Mouse (Mus musculus) limb, embryonic 13.5 days (tissue): ENCODE measurements around the gene Lypla2. TPM values are rescaled to one million over a fixed set of nuclear protein-coding genes. Genes with fewer than 3 reads are reported as not detected.

ENCODE experiments used
- ATAC-seq: fragments of 200-750 bp; cut with Nextera tagmentation; 2 replicates; pipeline ENCODE4 v1.8.0; 2017; ENCODE audit warnings: low read depth, moderate number of reproducible peaks, moderate TSS enrichment; ENCODE audit not compliant: low FRiP score
- H3K27ac ChIP-seq: fragments of 300-500 bp; sonication (generic); 2 replicates; pipeline ENCODE4 v1.5.1; 2015; ENCODE audit warnings: inconsistent platforms, mild to moderate bottlenecking, moderate library complexity
- H3K27me3 ChIP-seq: fragments of 300-500 bp; sonication (generic); 2 replicates; pipeline ENCODE4 v1.6.1; 2015; ENCODE audit warnings: mild to moderate bottlenecking, inconsistent platforms
- H3K36me3 ChIP-seq: fragments of 300-500 bp; sonication (generic); 2 replicates; pipeline ENCODE4 v1.6.1; 2015; ENCODE audit warnings: inconsistent platforms, mild to moderate bottlenecking, moderate library complexity
- H3K4me1 ChIP-seq: fragments of 300-500 bp; sonication (generic); 2 replicates; pipeline ENCODE4 v1.6.1; 2015; ENCODE audit warnings: inconsistent platforms
- H3K4me2 ChIP-seq: fragments of 300-500 bp; sonication (generic); replicated peaks from 2 replicates; pipeline ENCODE4 v1.6.1; 2015; ENCODE audit warnings: inconsistent platforms, mild to moderate bottlenecking, moderate library complexity
- H3K4me3 ChIP-seq: fragments of 300-500 bp; sonication (generic); 2 replicates; pipeline ENCODE4 v1.5.1; 2015; ENCODE audit warnings: moderate library complexity, mild to moderate bottlenecking, inconsistent platforms
- H3K9ac ChIP-seq: fragments of 300-500 bp; sonication (generic); 2 replicates; pipeline ENCODE4 v1.6.1; 2015; ENCODE audit warnings: mild to moderate bottlenecking, inconsistent platforms
- H3K9me3 ChIP-seq: fragments of 300-500 bp; sonication (generic); 2 replicates; pipeline ENCODE4 v1.6.1; 2016; ENCODE audit warnings: inconsistent platforms
- WGBS: fragments of 180-500 bp; shearing (Covaris S2); methylation state at CpG from one replicate; pipeline ENCODE4 v1.1.7; 2015; 5-methylcytosine and 5-hydroxymethylcytosine counted together
- polyA plus RNA-seq: library from polyadenylated mRNA; unstranded; fragments of >200 nt; fragmentation: Nextera tagmentation; extraction: Ambion mirVana; gene quantifications from 2 replicates; pipeline ENCODE4 v1.2.1, GENCODE M21; 2015

Gene Lypla2
- polyA plus RNA-seq, 1 experiment from 2014 or later, result 121 TPM

GRCm38 (mm10) chr4:135955886-135956285, 16.5 kb downstream of the Lypla2 start:
- H3K4me3 ChIP-seq, result no peak overlapping the region
- no peak for ATAC-seq
- H3K9me3 ChIP-seq, result 0 out of 2 replicates have a peak, but pooled peaks cover 3% of the 10 kb centered on the region
- no peaks in the 10 kb centered on the region for H3K4me1 ChIP-seq
- H3K27ac ChIP-seq, result no peak overlapping the region
- no peaks in the 10 kb centered on the region for H3K27me3 ChIP-seq
- H3K36me3 ChIP-seq, result peaks cover 82% of the 10 kb centered on the region
- H3K4me2 ChIP-seq, result no peak overlapping the region
- 86% methylated on average over 9 of the region's 9 CpGs for WGBS
- no peak overlapping the region for H3K9ac ChIP-seq

DNA sequence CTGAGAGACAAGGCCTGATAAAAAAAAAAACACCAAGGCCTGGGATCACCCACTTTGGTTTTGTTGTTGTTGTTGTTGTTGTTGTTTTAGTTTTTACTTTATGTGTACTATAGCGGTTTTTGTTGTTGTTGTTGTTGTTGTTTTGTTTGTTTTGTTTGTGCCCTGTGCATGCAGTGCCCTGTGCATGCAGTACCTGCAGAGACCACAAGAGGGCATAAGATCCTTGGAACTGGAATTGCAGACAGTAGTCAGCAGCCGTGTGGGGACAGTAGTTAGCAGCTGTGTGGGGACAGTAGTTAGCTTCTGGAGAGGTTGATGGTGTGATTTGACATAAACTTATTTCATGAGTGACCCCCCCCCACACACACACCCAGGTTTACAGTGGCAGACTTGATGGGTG, 18.2 kb downstream of the Lypla2 start:
- Histone ChIP-seq H3K27me3 (no peaks in the 10 kb centered on the region), H3K9me3 (0 out of 2 replicates have a peak, but pooled peaks cover 3% of the 10 kb centered on the region), H3K4me1 (no peaks in the 10 kb centered on the region), H3K36me3 (peaks cover 68% of the 10 kb centered on the region), H3K4me3 (no peak overlapping the region), H3K27ac (no peak overlapping the region), H3K4me2 (no peak overlapping the region), H3K9ac (no peak overlapping the region)
- ATAC-seq, result peak; percentile 54; the same call in 1 of the 2 replicates
- WGBS, result 8% methylated on average over 2 of the region's 2 CpGs

DNA sequence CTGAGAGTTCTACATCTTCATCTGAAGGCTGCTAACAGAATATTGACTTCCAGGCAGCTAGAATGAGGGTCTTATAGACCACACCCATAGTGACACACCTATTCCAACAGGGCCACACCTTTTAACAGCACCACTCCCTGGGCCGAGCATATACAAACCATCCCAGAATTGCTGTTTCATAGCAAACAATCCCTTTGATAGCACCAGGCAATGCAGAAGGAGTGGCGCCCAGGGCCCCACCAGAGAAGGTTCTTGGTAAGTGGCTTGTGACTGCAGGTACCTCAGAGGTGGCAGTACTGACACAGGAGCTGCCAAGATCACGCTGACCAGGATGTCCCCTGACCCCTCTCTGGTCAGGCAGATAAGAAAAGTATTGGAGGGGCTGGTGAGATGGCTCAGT, 19.2 kb downstream of the Lypla2 start:
- Histone ChIP-seq H3K9ac (no peak overlapping the region), H3K36me3 (peaks cover 57% of the 10 kb centered on the region), H3K4me3 (no peak overlapping the region), H3K9me3 (0 out of 2 replicates have a peak, but pooled peaks cover 3% of the 10 kb centered on the region), H3K27ac (no peak overlapping the region), H3K4me1 (peaks cover 2% of the 10 kb centered on the region; the same call in 1 of the 2 replicates), H3K27me3 (no peaks in the 10 kb centered on the region), H3K4me2 (no peak overlapping the region)
- 87% methylated on average over 3 of the region's 3 CpGs for whole genome bisulfite sequencing
- ATAC-seq, result no peak

- peaks cover 45% of the 10 kb centered on the region for H3K36me3 ChIP-seq
- H3K27ac ChIP-seq, result no peak overlapping the region
- H3K27me3 ChIP-seq, result no peaks in the 10 kb centered on the region
- H3K9me3 ChIP-seq, result 0 out of 2 replicates have a peak, but pooled peaks cover 3% of the 10 kb centered on the region
- peaks cover 14% of the 10 kb centered on the region; the same call in 1 of the 2 replicates for H3K4me1 ChIP-seq
- WGBS, result 94% methylated on average over 3 of the region's 3 CpGs
- no peak overlapping the region for H3K4me2 ChIP-seq
- H3K4me3 ChIP-seq, result no peak overlapping the region
- H3K9ac ChIP-seq, result no peak overlapping the region
- no peak for ATAC-seq
Observed at GRCm38 (mm10) chr4:135951505-135951904, 20.9 kb downstream of the Lypla2 start.

DNA sequence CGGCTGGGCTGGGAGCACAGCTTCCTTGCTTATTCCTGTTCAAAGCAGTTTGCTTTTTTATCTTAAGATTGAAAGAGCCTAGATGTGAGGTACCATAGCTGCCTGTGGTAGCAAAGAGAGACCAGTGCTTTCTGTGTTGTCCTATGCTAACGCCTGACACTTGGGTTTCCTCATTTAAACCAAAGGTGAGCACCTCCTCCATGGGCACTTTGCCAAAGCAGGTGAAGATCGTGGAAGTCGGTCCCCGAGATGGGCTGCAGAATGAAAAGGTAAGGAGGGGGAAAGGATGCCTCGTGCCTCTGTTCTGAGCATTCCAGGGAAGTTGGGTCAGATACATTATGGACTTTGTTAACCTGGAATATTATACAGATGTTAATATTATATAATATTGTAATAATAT, 22.1 kb downstream of the Lypla2 start:
- H3K27me3 ChIP-seq, result no peaks in the 10 kb centered on the region

DNA sequence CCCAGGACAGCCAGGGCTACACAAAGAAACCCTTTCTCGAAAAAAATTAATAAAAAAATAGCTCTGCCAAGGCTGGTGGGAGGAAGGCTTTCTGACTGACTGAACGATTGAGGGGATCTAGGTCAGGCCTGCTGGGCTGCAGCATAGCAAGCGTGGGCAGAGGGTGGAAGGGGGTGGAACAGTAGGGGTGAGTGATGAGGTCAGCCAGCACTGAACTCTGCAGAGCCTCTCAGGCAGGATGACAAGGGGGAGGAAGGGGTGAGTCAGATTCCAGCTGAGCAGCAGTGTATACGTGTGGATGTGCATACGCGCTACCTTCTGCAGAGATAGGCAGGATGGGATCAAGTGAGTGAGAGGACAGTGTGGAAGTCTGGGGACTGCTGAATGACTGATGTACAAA, 22.5 kb downstream of the Lypla2 start:
- H3K4me2 ChIP-seq, result no peak overlapping the region
- H3K27me3 ChIP-seq, result no peaks in the 10 kb centered on the region
- 0 out of 2 replicates have a peak, but pooled peaks cover 3% of the 10 kb centered on the region for H3K9me3 ChIP-seq
- H3K27ac ChIP-seq, result no peak overlapping the region
- H3K36me3 ChIP-seq, result peaks cover 31% of the 10 kb centered on the region
- H3K4me3 ChIP-seq, result no peak overlapping the region
- ATAC-seq, result no peak
- peaks cover 18% of the 10 kb centered on the region; the same call in 1 of the 2 replicates for H3K4me1 ChIP-seq
- H3K9ac ChIP-seq, result no peak overlapping the region
- 68% methylated on average over 6 of the region's 6 CpGs for WGBS

More for the DNA sequence above, 22.1 kb downstream of the Lypla2 start:
- WGBS, result 88% methylated on average over 6 of the region's 6 CpGs
- Histone ChIP-seq H3K36me3 (peaks cover 36% of the 10 kb centered on the region), H3K9me3 (0 out of 2 replicates have a peak, but pooled peaks cover 3% of the 10 kb centered on the region), H3K4me3 (no peak overlapping the region), H3K27ac (no peak overlapping the region), H3K9ac (no peak overlapping the region), H3K4me1 (peaks cover 18% of the 10 kb centered on the region; the same call in 1 of the 2 replicates), H3K4me2 (no peak overlapping the region)
- ATAC-seq, result no peak

- H3K27ac ChIP-seq, result no peak overlapping the region
- H3K4me1 ChIP-seq, result peaks cover 18% of the 10 kb centered on the region; the same call in 1 of the 2 replicates
- no peak overlapping the region for H3K4me2 ChIP-seq
- 86% methylated on average over 10 of the region's 10 CpGs for WGBS
- H3K36me3 ChIP-seq, result peaks cover 28% of the 10 kb centered on the region
- H3K4me3 ChIP-seq, result no peak overlapping the region
- ATAC-seq, result no peak
- H3K9ac ChIP-seq, result no peak overlapping the region
- no peaks in the 10 kb centered on the region for H3K27me3 ChIP-seq
- H3K9me3 ChIP-seq, result 0 out of 2 replicates have a peak, but pooled peaks cover 3% of the 10 kb centered on the region
Observed at GRCm38 (mm10) chr4:135949475-135949874, 23.0 kb downstream of the Lypla2 start.

DNA sequence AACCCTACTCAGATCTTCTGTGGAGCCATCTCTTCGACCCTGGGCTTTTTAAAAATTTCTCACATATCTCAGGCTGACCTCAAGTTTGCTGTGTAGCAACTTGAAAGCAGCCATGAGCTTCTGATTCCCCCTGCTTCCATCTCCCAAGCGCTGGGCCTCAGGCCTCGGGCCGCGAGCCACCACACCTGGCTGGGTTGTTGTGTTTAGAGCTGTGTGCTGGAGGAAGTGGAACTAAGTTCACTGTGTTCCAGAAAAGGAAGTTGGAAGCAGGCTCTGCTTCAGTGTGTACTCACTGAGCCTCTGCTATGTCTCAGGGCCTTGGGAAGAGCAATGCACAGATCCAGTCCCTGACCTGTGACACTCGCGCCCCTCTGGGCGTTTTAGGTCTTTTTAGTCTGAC, 24.3 kb downstream of the Lypla2 start:
- Histone ChIP-seq H3K9me3 (0 out of 2 replicates have a peak, but pooled peaks cover 3% of the 10 kb centered on the region), H3K27ac (no peak overlapping the region), H3K27me3 (no peaks in the 10 kb centered on the region), H3K4me1 (peaks cover 18% of the 10 kb centered on the region; the same call in 1 of the 2 replicates), H3K4me2 (peak overlapping the region; percentile 7; the same call in 1 of the 2 replicates), H3K36me3 (peaks cover 22% of the 10 kb centered on the region), H3K9ac (no peak overlapping the region), H3K4me3 (0 out of 2 replicates have a peak overlapping the region, but pooled peaks have one; percentile 7)
- ATAC-seq, result no peak
- WGBS, result 94% methylated on average over 8 of the region's 8 CpGs

DNA sequence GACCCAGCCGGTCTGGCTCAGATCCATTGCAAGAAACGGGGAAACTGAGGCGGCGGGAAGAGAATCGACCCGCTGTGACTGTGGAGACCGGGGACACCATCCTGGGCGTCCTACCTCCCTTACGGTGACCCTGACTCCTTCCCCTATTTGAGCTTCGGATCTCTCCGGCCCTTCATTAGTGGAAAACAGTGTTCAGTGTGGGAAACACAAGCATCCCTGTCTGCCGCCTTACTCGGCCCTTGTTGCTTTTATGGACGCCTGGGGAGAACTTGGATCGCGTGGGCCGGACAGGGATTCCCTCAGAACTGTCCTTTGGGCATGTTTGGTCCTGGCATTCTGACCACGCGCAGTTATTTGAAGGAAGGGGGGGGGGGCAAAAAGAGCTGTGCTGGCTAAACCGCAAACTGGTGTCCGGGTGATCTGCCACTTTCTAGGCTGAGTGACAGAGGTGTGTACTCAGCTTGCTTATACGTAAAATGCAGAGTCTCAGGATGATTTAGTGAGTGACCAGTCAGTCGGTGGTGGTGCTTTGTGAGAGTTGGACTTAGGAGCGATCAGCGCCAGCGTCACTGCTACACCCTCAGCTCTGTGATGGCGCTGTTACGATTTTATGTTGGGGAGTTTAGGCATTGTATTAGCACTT, 25.6 kb downstream of the Lypla2 start:
- no peaks in the 10 kb centered on the region for H3K27me3 ChIP-seq
- peak overlapping the region; percentile 91 for H3K9ac ChIP-seq
- peak overlapping the region; percentile 22; the same call in 1 of the 2 replicates for H3K27ac ChIP-seq
- peak overlapping the region; percentile 87 for H3K4me2 ChIP-seq
- peak overlapping the region; percentile 91 for H3K4me3 ChIP-seq
- peaks cover 13% of the 10 kb centered on the region for H3K36me3 ChIP-seq
- ATAC-seq, result peak; percentile 29; the same call in 1 of the 2 replicates
- 2% methylated on average over 28 of the region's 28 CpGs for WGBS
- 0 out of 2 replicates have a peak, but pooled peaks cover 3% of the 10 kb centered on the region for H3K9me3 ChIP-seq
- H3K4me1 ChIP-seq, result peaks cover 18% of the 10 kb centered on the region; the same call in 1 of the 2 replicates

GRCm38 (mm10) chr4:135946278-135946658, 26.2 kb downstream of the Lypla2 start, which contains the start of gene Hmgcl:
Gene Hmgcl, plus strand, starts transcription at chr4:135946448.
- Histone ChIP-seq H3K36me3 (peaks cover 13% of the 10 kb centered on the region), H3K4me2 (peak within 1 kb of the TSS; percentile 87), H3K27me3 (no peaks in the 10 kb centered on the region), H3K9me3 (no peaks in the 10 kb centered on the region), H3K9ac (peak within 1 kb of the TSS; percentile 91), H3K4me1 (peaks cover 18% of the 10 kb centered on the region; the same call in 1 of the 2 replicates), H3K4me3 (peak within 1 kb of the TSS; percentile 91), H3K27ac (peak within 1 kb of the TSS; percentile 22; the same call in 1 of the 2 replicates)
- peak; percentile 94 for ATAC-seq
- under 1% methylated on average over 23 of the region's 23 CpGs for WGBS

GRCm38 (mm10) chr4:135945706-135946105, 26.7 kb downstream of the Lypla2 start:
- peak overlapping the region; percentile 91; the same call in 1 of the 2 replicates for H3K9ac ChIP-seq
- H3K4me1 ChIP-seq, result peaks cover 18% of the 10 kb centered on the region; the same call in 1 of the 2 replicates
- H3K27ac ChIP-seq, result no peak overlapping the region
- peaks cover 13% of the 10 kb centered on the region for H3K36me3 ChIP-seq
- H3K27me3 ChIP-seq, result no peaks in the 10 kb centered on the region
- WGBS, result 74% methylated on average over 10 of the region's 10 CpGs
- no peaks in the 10 kb centered on the region for H3K9me3 ChIP-seq
- peak overlapping the region; percentile 91 for H3K4me3 ChIP-seq
- H3K4me2 ChIP-seq, result peak overlapping the region; percentile 87
- 0 out of 2 replicates have a peak, but pooled peaks have one; percentile 3 for ATAC-seq

- Histone ChIP-seq H3K27ac (no peak overlapping the region), H3K4me3 (no peak overlapping the region), H3K9me3 (no peaks in the 10 kb centered on the region), H3K9ac (0 out of 2 replicates have a peak overlapping the region, but pooled peaks have one; percentile 13), H3K36me3 (peaks cover 31% of the 10 kb centered on the region), H3K4me2 (no peak overlapping the region), H3K4me1 (peaks cover 18% of the 10 kb centered on the region; the same call in 1 of the 2 replicates), H3K27me3 (no peaks in the 10 kb centered on the region)
- no peak for ATAC-seq
- WGBS, result 53% methylated on average over 4 of the region's 4 CpGs
Observed at GRCm38 (mm10) chr4:135943389-135943788, 29.0 kb downstream of the Lypla2 start.
